Mouse (Mus musculus) layer of hippocampus, postnatal 14 days (tissue): ENCODE measurements around the gene Apoh. TPM values are rescaled to one million over a fixed set of nuclear protein-coding genes. Genes with fewer than 3 reads are reported as not detected.

Source experiments
- DNase-seq, 2 experiments: peaks; one replicate each; pipeline ENCODE4 v3.0.0; 2021 to 2022; ENCODE audit warnings: low spot score in 2 of 2, mixed read lengths in 1 of 2
- total RNA-seq, 2 experiments: library from RNA; stranded (reverse); gene quantifications; 2 replicates each; pipeline ENCODE4 v1.2.3; 2021

Apoh gene
- total RNA-seq, 2 experiments from 2014 or later = 0.37 to 1.9 TPM

DNA sequence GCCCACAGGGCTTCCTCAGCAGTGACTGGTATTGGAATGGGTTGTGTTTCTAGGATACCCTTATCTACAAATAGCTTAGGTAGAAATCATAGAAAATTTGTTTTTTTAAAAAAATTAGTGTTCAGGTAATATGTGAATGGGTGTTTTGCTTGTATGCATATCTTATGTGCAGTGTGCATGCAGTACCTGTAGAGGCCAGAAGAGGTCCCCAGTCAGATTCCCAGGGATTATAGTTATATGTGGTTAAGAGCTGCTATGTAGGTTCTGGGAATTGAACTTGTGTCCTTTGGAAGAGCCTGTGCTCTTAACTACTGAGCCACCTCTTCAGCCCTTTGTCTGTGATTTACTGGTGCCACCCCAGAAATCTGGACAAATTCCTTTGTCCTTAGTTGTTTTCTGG is 104.0 kb downstream of the Apoh start:
- peak in 1 of 2 experiments; percentile 12 for DNase-seq

DNA sequence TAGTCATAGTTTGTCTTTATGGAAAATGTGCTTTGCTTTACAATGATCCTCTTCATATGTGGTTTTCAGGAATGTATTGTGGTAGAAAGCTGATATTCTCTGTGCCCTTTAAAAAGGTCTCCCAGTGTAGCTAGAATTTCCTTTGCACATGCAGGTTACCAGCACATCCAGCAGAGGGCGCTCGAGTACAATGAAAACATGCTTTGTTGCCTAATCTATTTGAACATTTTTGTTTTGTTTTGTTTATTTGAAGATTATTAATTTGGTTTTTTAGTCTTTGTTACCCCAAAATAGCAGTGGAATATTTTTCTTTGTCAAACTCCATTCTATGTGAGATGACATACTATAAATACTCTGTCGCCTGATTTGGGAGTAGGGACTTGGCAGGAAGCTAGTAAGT is 106.7 kb downstream of the Apoh start:
- DNase-seq = peak; percentile 63 to 83

DNA sequence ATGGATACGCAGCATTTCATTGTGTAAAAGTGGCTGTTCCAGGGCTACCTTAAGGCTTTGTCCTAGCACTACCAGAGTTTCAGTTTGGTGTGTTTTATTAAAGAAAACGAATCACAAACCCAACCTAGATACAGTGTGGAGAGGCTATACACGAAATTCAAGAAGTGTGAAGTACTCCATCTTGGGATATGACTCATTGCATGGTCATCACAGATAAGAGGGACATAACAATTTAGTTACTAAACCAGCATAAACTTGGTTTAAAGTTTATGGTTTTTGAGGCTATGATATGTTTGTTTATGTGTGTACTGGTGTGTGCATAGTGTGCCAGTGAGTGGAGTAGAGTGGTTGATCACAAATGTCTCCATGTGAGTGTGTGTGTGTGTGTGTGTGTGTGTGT is 116.4 kb downstream of the Apoh start:
- no peak for DNase-seq

Other genes with a start within 250 kb of the Apoh start
- 100 to 1,000 TPM; 205 to 208 TPM for gene Prkca, start 574 bp downstream of the Apoh start, total RNA-seq
- gene Cep112, start 81.8 kb downstream of the Apoh start, total RNA-seq = 10 to 100 TPM; 10.7 to 14.2 TPM